Mouse (Mus musculus) intestine, embryonic 16.5 days (tissue): ENCODE measurements around the gene Serpinb6b. TPM values are rescaled to one million over a fixed set of nuclear protein-coding genes. Genes with fewer than 3 reads are reported as not detected.

Source experiments
- ATAC-seq: fragments of 200-750 bp; cut with Nextera tagmentation; 2 replicates; pipeline ENCODE4 v1.8.0; 2017; ENCODE audit warnings: moderate TSS enrichment, moderate library complexity
- H3K27ac ChIP-seq: fragments of 300-500 bp; sonication (generic); 2 replicates; pipeline ENCODE4 v1.5.1; 2014; ENCODE audit warnings: mild to moderate bottlenecking, low read length
- H3K27me3 ChIP-seq: fragments of 300-500 bp; sonication (generic); replicated peaks from 2 replicates; pipeline ENCODE4 v1.6.1; 2014; ENCODE audit warnings: low read length, control low read depth, mixed read lengths; ENCODE audit not compliant: control insufficient read depth, insufficient read depth
- H3K36me3 ChIP-seq: fragments of 300-500 bp; sonication (generic); 2 replicates; pipeline ENCODE4 v1.6.1; 2014; ENCODE audit warnings: low read length, control low read depth; ENCODE audit not compliant: control insufficient read depth, insufficient read depth
- H3K4me1 ChIP-seq: fragments of 300-500 bp; sonication (generic); 2 replicates; pipeline ENCODE4 v1.6.1; 2014; ENCODE audit warnings: low read length, control low read depth, mixed read lengths; ENCODE audit not compliant: control insufficient read depth, insufficient read depth
- H3K4me2 ChIP-seq: fragments of 300-500 bp; sonication (generic); 2 replicates; pipeline ENCODE4 v1.6.1; 2014; ENCODE audit warnings: low read depth, low read length, control low read depth
- H3K4me3 ChIP-seq: fragments of 300-500 bp; sonication (generic); 2 replicates; pipeline ENCODE4 v1.5.1; 2014; ENCODE audit warnings: mild to moderate bottlenecking, low read length
- H3K9ac ChIP-seq: fragments of 300-500 bp; sonication (generic); 2 replicates; pipeline ENCODE4 v1.6.1; 2014; ENCODE audit warnings: low read depth, low read length
- H3K9me3 ChIP-seq: fragments of 300-500 bp; sonication (generic); 2 replicates; pipeline ENCODE4 v1.6.1; 2016; ENCODE audit warnings: low read length, control low read depth; ENCODE audit not compliant: control insufficient read depth
- WGBS: fragments of 180-500 bp; shearing (Covaris S2); extraction: QIAGEN DNeasy Blood & Tissue Kit; methylation state at CpG from one replicate; pipeline ENCODE4 v1.1.7; 2014; 5-methylcytosine and 5-hydroxymethylcytosine counted together
- polyA plus RNA-seq: library from polyadenylated mRNA; unstranded; fragments of >200 nt; fragmentation: Nextera tagmentation; extraction: Ambion mirVana; gene quantifications from 2 replicates; pipeline ENCODE4 v1.2.1, GENCODE M21; 2015

Gene Serpinb6b
- polyA plus RNA-seq, 1 experiment from 2014 or later, result 3.7 TPM

DNA sequence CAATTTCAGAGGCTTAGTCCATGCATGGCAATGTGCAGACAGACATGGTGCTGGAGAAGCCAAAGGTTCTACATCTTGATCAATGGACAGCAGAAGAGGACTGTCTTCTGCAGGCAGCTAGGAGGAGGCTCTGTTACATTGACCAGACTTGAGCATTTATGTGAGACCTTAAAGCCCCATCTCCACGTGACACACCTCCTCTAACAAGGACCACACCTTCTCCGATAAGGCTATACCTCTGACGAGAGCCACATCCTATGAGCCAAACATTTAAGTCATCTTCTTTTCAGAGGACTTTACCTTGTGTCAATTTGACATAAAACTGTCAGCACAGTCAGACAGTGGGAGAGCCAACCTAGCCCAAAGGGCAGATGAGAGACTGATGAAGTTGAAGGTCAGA lies 5.8 kb downstream of the Serpinb6b start:
- no peak overlapping the region for H3K4me2 ChIP-seq
- H3K27me3 ChIP-seq, result no peaks in the 10 kb centered on the region
- no peaks in the 10 kb centered on the region for H3K4me1 ChIP-seq
- no peaks in the 10 kb centered on the region for H3K36me3 ChIP-seq
- H3K9me3 ChIP-seq, result no peaks in the 10 kb centered on the region
- H3K4me3 ChIP-seq, result no peak overlapping the region
- no peak for ATAC-seq
- WGBS, result 87% methylated on average over 3 of the region's 3 CpGs
- no peak overlapping the region for H3K9ac ChIP-seq
- no peak overlapping the region for H3K27ac ChIP-seq

DNA sequence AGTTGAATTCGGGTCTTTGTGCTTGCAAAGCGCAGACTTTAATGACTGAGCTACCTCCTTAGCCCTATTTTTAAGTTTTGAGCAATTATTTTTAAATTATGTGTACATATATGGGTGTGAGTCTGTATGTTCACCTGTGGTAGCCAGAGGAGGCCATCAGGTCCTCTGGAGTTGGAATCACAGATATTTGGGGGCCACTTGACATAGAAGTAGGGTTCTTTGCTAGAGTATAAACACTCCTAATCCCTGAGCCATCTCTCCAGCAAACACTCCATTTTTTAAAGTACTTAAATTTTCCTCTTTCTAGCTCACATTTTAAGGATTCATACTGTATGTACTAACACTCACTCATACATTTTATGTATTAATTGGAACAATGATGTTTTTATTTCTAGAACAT lies 9.3 kb downstream of the Serpinb6b start:
- no peak overlapping the region for H3K4me3 ChIP-seq
- H3K36me3 ChIP-seq, result no peaks in the 10 kb centered on the region
- H3K27me3 ChIP-seq, result no peaks in the 10 kb centered on the region
- H3K9me3 ChIP-seq, result no peaks in the 10 kb centered on the region
- 92% methylated on average over 2 of the region's 2 CpGs for WGBS
- H3K4me2 ChIP-seq, result no peak overlapping the region
- H3K9ac ChIP-seq, result no peak overlapping the region
- no peak for ATAC-seq
- no peak overlapping the region for H3K27ac ChIP-seq
- H3K4me1 ChIP-seq, result no peaks in the 10 kb centered on the region

GRCm38 (mm10) chr13:32974889-32975460 lies 10.0 kb downstream of the Serpinb6b start:
- WGBS, result 38% methylated on average over 3 of the region's 3 CpGs
- Histone ChIP-seq H3K9me3 (no peaks in the 10 kb centered on the region), H3K4me2 (no peak overlapping the region), H3K9ac (no peak overlapping the region), H3K4me3 (no peak overlapping the region), H3K4me1 (no peaks in the 10 kb centered on the region), H3K27ac (no peak overlapping the region), H3K27me3 (no peaks in the 10 kb centered on the region), H3K36me3 (no peaks in the 10 kb centered on the region)
- ATAC-seq, result no peak

GRCm38 (mm10) chr13:32975710-32976109 lies 10.7 kb downstream of the Serpinb6b start:
- H3K9me3 ChIP-seq, result no peaks in the 10 kb centered on the region
- H3K4me2 ChIP-seq, result no peak overlapping the region
- 73% methylated on average over 2 of the region's 2 CpGs for WGBS
- no peak overlapping the region for H3K27ac ChIP-seq
- no peak for ATAC-seq
- no peaks in the 10 kb centered on the region for H3K36me3 ChIP-seq
- H3K4me3 ChIP-seq, result no peak overlapping the region
- no peaks in the 10 kb centered on the region for H3K4me1 ChIP-seq
- H3K27me3 ChIP-seq, result no peaks in the 10 kb centered on the region
- H3K9ac ChIP-seq, result no peak overlapping the region

GRCm38 (mm10) chr13:32982556-32983042 lies 17.6 kb downstream of the Serpinb6b start:
- WGBS, result 82% methylated on average over 4 of the region's 4 CpGs
- ATAC-seq, result no peak

GRCm38 (mm10) chr13:32986256-32986655 lies 21.2 kb downstream of the Serpinb6b start:
- Histone ChIP-seq H3K4me2 (no peak overlapping the region), H3K4me1 (no peaks in the 10 kb centered on the region), H3K27ac (no peak overlapping the region), H3K36me3 (no peaks in the 10 kb centered on the region), H3K9ac (no peak overlapping the region), H3K9me3 (no peaks in the 10 kb centered on the region), H3K27me3 (no peaks in the 10 kb centered on the region), H3K4me3 (no peak overlapping the region)
- ATAC-seq, result no peak

More at GRCm38 (mm10) chr13:32982556-32983042, 17.6 kb downstream of the Serpinb6b start:
- no peak overlapping the region for H3K9ac ChIP-seq
- H3K4me1 ChIP-seq, result no peaks in the 10 kb centered on the region
- no peaks in the 10 kb centered on the region for H3K36me3 ChIP-seq
- H3K9me3 ChIP-seq, result no peaks in the 10 kb centered on the region
- no peak overlapping the region for H3K27ac ChIP-seq
- no peaks in the 10 kb centered on the region for H3K27me3 ChIP-seq
- H3K4me3 ChIP-seq, result no peak overlapping the region
- H3K4me2 ChIP-seq, result no peak overlapping the region

DNA sequence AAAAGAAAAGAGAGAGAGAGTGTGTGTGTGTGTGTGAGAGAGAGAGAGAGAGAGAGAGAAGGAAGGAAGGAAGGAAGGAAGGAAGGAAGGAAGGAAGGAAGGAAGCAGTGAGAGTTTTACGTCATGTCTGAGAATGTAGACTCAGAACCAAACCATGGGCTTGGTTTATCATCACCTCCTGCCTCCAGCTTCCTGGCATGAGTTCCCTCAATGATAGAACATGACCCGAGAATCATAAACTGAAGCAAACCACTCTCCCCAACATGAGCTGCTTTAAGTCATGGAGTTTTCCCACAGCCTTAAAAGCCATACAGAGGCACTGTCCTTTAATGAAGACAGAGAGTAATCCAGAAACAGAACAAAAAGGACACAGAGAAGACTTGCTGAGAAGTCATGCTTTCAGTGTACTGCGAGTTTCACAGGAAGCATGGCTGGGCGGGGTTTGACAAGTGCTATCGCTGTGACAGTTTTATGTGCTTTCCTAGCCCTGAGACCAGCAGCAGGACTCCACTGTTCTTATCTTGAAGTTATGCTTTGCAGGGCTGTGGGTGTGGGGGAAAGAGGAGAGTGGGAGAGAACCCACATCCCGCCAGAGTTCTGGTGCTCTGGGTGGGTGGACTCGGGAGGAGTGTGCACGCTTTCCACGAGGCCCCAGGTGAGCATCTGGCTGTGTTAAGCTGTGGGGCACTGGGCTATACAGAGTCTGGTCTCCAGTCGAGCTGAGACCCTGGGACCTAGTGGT lies 28.3 kb downstream of the Serpinb6b start:
- no peak overlapping the region for H3K4me3 ChIP-seq
- H3K9ac ChIP-seq, result no peak overlapping the region
- H3K9me3 ChIP-seq, result no peaks in the 10 kb centered on the region
- no peaks in the 10 kb centered on the region for H3K36me3 ChIP-seq
- no peak overlapping the region for H3K4me2 ChIP-seq
- no peak overlapping the region for H3K27ac ChIP-seq
- 43% methylated on average over 10 of the region's 10 CpGs for WGBS
- ATAC-seq, result peak; percentile 93
- H3K4me1 ChIP-seq, result 0 out of 2 replicates have a peak, but pooled peaks cover 5% of the 10 kb centered on the region
- no peaks in the 10 kb centered on the region for H3K27me3 ChIP-seq

GRCm38 (mm10) chr13:32993894-32994242 lies 28.9 kb downstream of the Serpinb6b start:
- Histone ChIP-seq H3K4me2 (no peak overlapping the region), H3K9me3 (no peaks in the 10 kb centered on the region), H3K4me1 (0 out of 2 replicates have a peak, but pooled peaks cover 5% of the 10 kb centered on the region), H3K9ac (no peak overlapping the region), H3K27me3 (no peaks in the 10 kb centered on the region), H3K36me3 (no peaks in the 10 kb centered on the region), H3K27ac (no peak overlapping the region), H3K4me3 (no peak overlapping the region)
- 0 out of 2 replicates have a peak, but pooled peaks have one; percentile 26 for ATAC-seq
- WGBS, result 61% methylated on average over 2 of the region's 2 CpGs

DNA sequence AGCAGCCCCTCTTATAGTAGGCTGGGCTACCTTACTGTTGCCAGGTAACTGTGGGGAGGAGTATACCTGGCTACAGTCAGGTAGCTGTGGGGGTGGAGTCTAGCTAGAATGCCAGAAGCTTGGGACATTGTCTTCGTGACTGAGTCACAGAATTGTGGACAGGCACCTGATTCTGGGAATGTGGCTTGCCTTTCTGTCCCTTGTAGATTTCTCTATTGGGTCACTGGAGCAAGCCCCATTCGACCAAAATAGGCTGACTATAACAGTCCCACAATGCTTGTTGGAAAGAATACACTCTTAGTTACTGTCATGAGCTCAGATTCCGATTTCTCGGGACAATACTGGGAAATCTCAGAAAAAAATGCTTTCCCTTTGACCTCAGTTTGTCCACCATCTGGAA lies 30.0 kb downstream of the Serpinb6b start:
- H3K9ac ChIP-seq, result no peak overlapping the region
- WGBS, result 66% methylated on average over 4 of the region's 4 CpGs
- H3K4me1 ChIP-seq, result 0 out of 2 replicates have a peak, but pooled peaks cover 5% of the 10 kb centered on the region
- H3K4me2 ChIP-seq, result no peak overlapping the region
- H3K27me3 ChIP-seq, result no peaks in the 10 kb centered on the region
- H3K4me3 ChIP-seq, result no peak overlapping the region
- ATAC-seq, result no peak
- H3K9me3 ChIP-seq, result no peaks in the 10 kb centered on the region
- no peak overlapping the region for H3K27ac ChIP-seq
- no peaks in the 10 kb centered on the region for H3K36me3 ChIP-seq
